Mouse (Mus musculus) heart, postnatal 0 days (tissue): ENCODE measurements at regions not wholly inside any gene's neighbourhood (a gene's known extent, or its start where the extent isn't known, plus 50 kb on each side); places are given as distances from the start of the nearest gene placed in this dataset.

Source experiments
- ATAC-seq: fragments of 200-750 bp; cut with Nextera tagmentation; 2 replicates; pipeline ENCODE4 v1.8.0; 2017; ENCODE audit warnings: low read depth, moderate number of reproducible peaks, moderate library complexity; ENCODE audit not compliant: insufficient read depth
- DNase-seq: peaks from one replicate; pipeline ENCODE4 v3.0.0-alpha.2; 2016; ENCODE audit warnings: low spot score
- H3K27ac ChIP-seq: fragments of 300-500 bp; sonication (generic); 2 replicates; pipeline ENCODE4 v1.5.1; 2014; ENCODE audit warnings: low read depth, mild to moderate bottlenecking
- H3K27me3 ChIP-seq: fragments of 300-500 bp; sonication (generic); 2 replicates; pipeline ENCODE4 v1.6.1; 2014; ENCODE audit warnings: low read length, mixed read lengths; ENCODE audit not compliant: control insufficient read depth, insufficient read depth
- H3K36me3 ChIP-seq: fragments of 300-500 bp; sonication (generic); replicated peaks from 2 replicates; pipeline ENCODE4 v1.6.1; 2014; ENCODE audit warnings: low read length, mixed read lengths; ENCODE audit not compliant: control insufficient read depth, insufficient read depth
- H3K4me1 ChIP-seq: fragments of 300-500 bp; sonication (generic); 2 replicates; pipeline ENCODE4 v1.6.1; 2014; ENCODE audit warnings: antibody characterized with exemption; ENCODE audit not compliant: control insufficient read depth, insufficient read depth
- H3K4me2 ChIP-seq: fragments of 300-500 bp; sonication (generic); 2 replicates; pipeline ENCODE4 v1.6.1; 2014; ENCODE audit warnings: low read depth, mild to moderate bottlenecking, low read length, moderate library complexity
- H3K4me3 ChIP-seq: fragments of 300-500 bp; sonication (generic); 2 replicates; pipeline ENCODE4 v1.5.1; 2014; ENCODE audit warnings: low read depth, low read length
- H3K9ac ChIP-seq: fragments of 300-500 bp; sonication (generic); replicated peaks from 2 replicates; pipeline ENCODE4 v1.6.1; 2014; ENCODE audit warnings: low read depth, low read length, mixed read lengths
- H3K9me3 ChIP-seq: fragments of 300-500 bp; sonication (generic); replicated peaks from 2 replicates; pipeline ENCODE4 v1.6.1; 2016; ENCODE audit warnings: low read length; ENCODE audit not compliant: control insufficient read depth
- CTCF ChIP-seq: IDR thresholded peaks from 2 replicates; pipeline ENCODE4 v1.5.1; 2016; ENCODE audit warnings: antibody characterized with exemption, control low read depth, low read depth
- EP300 ChIP-seq: IDR thresholded peaks from 2 replicates; pipeline ENCODE4 v1.6.1; 2016; ENCODE audit warnings: antibody characterized with exemption, low read depth
- WGBS: fragments of 180-500 bp; shearing (Covaris S2); extraction: QIAGEN DNeasy Blood & Tissue Kit; methylation state at CpG from one replicate; pipeline ENCODE4 v1.1.7; 2014; 5-methylcytosine and 5-hydroxymethylcytosine counted together

DNA sequence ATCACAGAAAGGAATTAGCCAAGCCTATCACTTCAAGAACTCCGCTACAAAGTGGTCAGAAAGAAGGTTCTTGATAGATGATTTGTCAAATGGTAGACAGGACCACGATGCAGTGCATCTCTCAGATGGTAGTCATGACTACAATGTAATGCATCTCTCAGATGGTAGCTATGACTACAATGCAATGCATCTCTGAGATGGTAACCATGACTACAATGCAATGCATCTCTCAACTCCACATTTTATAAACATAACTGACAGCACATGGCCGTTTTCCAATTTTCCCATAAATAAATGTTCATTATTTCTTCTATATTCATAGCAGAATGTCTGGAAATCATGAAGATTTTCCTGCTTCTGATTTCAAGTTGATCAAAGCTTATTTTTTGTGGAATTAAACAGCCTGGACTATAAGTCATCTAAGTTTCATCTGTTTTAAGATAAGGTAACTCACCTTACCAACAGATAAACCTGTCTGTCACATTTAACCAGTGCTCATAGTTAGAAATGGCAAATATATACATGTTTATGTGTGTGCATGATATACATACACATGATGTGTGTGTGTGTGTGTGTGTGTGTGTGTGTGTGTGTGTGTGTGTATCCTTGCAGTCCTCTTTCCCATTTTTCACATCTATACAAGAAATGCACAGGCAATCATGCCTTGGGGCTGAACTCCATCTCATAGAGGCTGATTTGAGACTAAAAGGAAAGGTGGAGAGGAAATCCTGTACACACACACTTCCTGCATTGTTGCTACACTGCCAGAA is 122.4 kb downstream of the Phf3 start:
- Histone ChIP-seq H3K4me2 (no peak overlapping the region), H3K9me3 (no peaks in the 10 kb centered on the region), H3K4me1 (no peaks in the 10 kb centered on the region), H3K9ac (no peak overlapping the region), H3K4me3 (no peak overlapping the region), H3K27ac (no peak overlapping the region), H3K36me3 (no peaks in the 10 kb centered on the region), H3K27me3 (no peaks in the 10 kb centered on the region)
- TF ChIP-seq EP300 (no peak), CTCF (no peak)
- 59% methylated on average over 3 of the region's 3 CpGs for WGBS
- DNase-seq (no peak), ATAC-seq (no peak)

DNA sequence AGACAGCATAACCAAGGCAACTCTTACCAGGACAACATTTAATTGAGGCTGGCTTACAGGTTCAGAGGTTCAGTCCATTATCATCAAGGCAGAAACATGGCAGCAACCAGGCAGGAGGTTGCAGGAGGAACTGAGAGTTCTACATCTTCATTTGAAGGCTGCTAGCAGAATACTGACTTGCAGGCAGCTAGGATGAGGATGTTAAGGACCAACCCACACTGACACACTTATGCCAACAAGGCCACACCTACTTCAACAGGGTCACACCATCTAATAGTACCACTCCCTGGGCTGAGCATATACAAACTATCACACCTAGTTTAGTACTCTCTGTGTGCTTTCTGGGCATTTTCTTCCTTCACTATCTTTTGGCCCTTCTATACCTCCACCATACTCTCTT is 131.8 kb downstream of the Phf3 start:
- ATAC-seq = no peak
- no peak overlapping the region for H3K9ac ChIP-seq

DNA sequence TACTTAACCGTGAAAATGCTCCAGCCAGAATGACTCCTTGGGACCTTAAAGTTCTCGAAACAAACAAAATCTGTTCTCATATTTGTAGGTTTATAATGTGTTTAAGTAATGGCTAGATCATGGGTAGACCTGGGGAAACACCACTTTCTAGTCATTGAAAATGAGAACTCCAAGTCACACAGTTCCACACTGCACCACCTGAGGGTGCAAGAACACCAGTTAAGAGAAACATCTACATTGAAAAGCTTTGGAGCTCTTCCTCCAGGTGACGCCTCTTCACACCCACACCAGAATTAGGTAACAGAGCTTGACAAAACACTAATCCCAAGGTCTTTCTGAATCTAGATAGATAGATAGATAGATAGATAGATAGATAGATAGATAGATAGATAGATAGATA is 132.9 kb downstream of the Phf3 start:
- Histone ChIP-seq H3K9ac (no peak overlapping the region), H3K27me3 (no peaks in the 10 kb centered on the region), H3K4me3 (no peak overlapping the region), H3K27ac (no peak overlapping the region), H3K4me1 (no peaks in the 10 kb centered on the region), H3K4me2 (no peak overlapping the region), H3K36me3 (no peaks in the 10 kb centered on the region), H3K9me3 (no peaks in the 10 kb centered on the region)
- DNase-seq = peak; percentile 9
- peak; percentile 56 for TF ChIP-seq CTCF
- no peak for TF ChIP-seq EP300
- WGBS = 61% methylated on average over 3 of the region's 3 CpGs
- ATAC-seq = no peak

More for the DNA sequence above, 131.8 kb downstream of the Phf3 start:
- Histone ChIP-seq H3K27me3 (no peaks in the 10 kb centered on the region), H3K4me2 (no peak overlapping the region), H3K36me3 (no peaks in the 10 kb centered on the region), H3K27ac (no peak overlapping the region), H3K9me3 (no peaks in the 10 kb centered on the region), H3K4me3 (no peak overlapping the region), H3K4me1 (no peaks in the 10 kb centered on the region)
- TF ChIP-seq CTCF (no peak), EP300 (no peak)
- DNase-seq = no peak

DNA sequence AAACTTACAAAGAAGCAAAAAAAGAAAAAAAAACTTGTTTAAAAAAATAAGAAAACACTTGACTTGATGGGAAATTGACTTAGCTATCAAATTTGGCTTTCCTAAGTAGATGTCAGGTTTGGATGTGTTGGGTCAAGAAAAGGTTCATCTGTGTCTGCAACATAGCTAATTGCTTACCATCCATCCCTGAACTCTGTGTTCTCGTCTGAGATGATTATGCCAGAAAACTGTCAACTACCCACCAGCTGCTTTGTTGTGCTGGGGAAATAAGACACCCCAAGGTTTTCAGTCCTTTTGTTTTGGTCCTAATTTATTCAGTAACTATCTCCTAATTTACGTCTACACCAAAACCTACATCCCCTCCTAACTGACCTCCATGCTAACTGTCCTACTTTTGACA is 152.2 kb downstream of the Phf3 start:
- H3K9ac ChIP-seq = no peak overlapping the region
- ATAC-seq = no peak
- no peak for DNase-seq
- no peak overlapping the region for H3K27ac ChIP-seq
- H3K27me3 ChIP-seq = no peaks in the 10 kb centered on the region
- H3K9me3 ChIP-seq = no peaks in the 10 kb centered on the region
- WGBS = 60% methylated on average over 2 of the region's 2 CpGs
- TF ChIP-seq CTCF (no peak), EP300 (no peak)
- no peaks in the 10 kb centered on the region for H3K36me3 ChIP-seq
- H3K4me1 ChIP-seq = no peaks in the 10 kb centered on the region
- no peak overlapping the region for H3K4me3 ChIP-seq
- H3K4me2 ChIP-seq = no peak overlapping the region

DNA sequence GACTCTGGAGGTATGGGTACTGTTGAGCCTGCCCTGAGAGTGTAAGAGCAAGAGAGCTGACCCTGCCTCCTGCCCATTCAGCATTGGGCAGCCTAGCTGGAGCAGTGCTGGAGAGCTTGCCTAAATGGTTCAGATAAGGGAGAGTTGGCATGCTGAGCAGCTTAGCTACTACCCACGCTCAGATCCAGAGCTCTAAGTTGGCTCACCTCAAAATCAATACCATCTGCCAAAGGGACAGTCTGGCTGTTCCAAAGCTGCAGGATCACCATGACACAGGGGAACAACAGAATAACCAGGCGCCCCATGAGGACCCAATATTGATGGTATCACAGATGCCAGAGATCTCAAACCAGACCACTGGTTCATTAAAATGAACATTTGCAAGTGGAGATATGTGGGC is 152.9 kb downstream of the Phf3 start:
- Histone ChIP-seq H3K9me3 (no peaks in the 10 kb centered on the region), H3K27me3 (no peaks in the 10 kb centered on the region), H3K4me1 (no peaks in the 10 kb centered on the region), H3K36me3 (no peaks in the 10 kb centered on the region), H3K4me2 (no peak overlapping the region), H3K9ac (no peak overlapping the region), H3K27ac (no peak overlapping the region), H3K4me3 (no peak overlapping the region)
- DNase-seq (no peak), ATAC-seq (no peak)
- no peak for TF ChIP-seq CTCF
- TF ChIP-seq EP300 = no peak
- WGBS = 72% methylated on average over 2 of the region's 2 CpGs

DNA sequence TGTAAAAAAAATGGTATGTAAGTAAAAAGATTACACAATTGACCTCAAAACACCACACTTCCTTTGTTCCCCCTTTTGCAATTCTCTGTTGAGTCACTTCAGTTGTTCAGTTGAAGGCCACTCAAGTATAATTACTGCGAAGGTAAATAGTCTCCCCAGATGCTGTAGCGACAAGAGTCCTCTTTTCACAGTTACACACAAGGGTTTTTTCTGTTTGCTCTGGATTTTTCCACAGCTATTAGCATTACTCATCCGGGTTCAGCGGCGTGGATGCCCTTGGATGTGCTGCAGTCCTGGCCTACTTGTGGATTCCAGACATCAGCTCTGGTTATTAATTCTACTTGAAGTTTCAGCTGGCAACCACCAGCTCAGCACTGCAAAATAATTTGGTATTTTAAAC is 155.1 kb downstream of the Phf3 start:
- H3K9me3 ChIP-seq = no peaks in the 10 kb centered on the region
- H3K27me3 ChIP-seq = no peaks in the 10 kb centered on the region
- TF ChIP-seq CTCF (no peak), EP300 (no peak)
- no peaks in the 10 kb centered on the region for H3K4me1 ChIP-seq
- H3K9ac ChIP-seq = no peak overlapping the region
- no peaks in the 10 kb centered on the region for H3K36me3 ChIP-seq
- no peak overlapping the region for H3K4me2 ChIP-seq
- no peak for ATAC-seq
- WGBS = 83% methylated on average over 5 of the region's 5 CpGs
- no peak for DNase-seq
- H3K4me3 ChIP-seq = no peak overlapping the region
- H3K27ac ChIP-seq = no peak overlapping the region
